Mouse (Mus musculus) spleen, adult 2 months (tissue): ENCODE results near the gene Zdhhc4.

ENCODE experiments used
- CTCF ChIP-seq: fragments of 200-500 bp; IDR thresholded peaks from 2 replicates; pipeline ENCODE4 v1.5.1; 2011; ENCODE audit warnings: mild to moderate bottlenecking, inconsistent platforms; ENCODE audit not compliant: insufficient read depth, insufficient read length, insufficient replicate concordance; ENCODE audit errors: extremely low read depth
- POLR2A ChIP-seq: fragments of 200-500 bp; IDR thresholded peaks from 2 replicates; pipeline ENCODE4 v1.6.1; 2011; ENCODE audit warnings: low read depth, low read length, inconsistent platforms

DNA sequence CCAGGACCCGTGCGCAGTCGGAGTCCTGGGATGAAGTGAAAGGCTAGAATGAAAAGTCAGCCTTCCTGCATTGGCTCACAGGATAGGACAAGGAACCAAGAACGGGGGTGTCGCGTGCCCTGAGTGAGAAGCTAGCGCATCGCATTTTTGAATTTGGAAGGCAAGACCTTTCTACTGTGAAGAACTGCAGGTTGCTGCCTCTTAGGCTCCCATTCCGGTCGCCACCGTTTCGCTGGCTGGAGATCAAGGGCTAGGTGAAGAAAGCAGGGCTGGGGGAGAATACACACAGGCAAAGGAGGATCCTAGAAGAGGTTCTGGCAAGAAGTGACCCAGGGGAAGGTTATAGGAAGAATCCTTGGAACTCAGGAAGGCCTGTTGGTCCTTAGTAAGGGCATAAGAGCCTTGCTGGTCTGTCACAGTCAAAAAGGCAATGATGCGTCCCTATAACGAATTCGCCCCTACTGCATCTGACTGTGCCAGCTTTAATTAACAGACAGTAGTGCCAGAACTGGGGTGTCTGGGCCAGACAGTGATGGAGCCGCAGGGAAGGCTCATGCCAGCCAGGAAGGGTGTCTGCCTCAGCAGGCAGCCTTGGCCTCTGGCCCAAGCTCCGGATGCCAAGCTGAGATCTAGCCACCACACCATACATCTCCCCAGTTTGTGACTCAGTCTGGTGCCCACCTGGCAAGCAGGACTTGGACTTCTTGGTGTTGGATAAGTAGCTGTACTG lies 41.5 kb upstream of the Zdhhc4 start:
- TF ChIP-seq CTCF (no peak), POLR2A (no peak)
